Mouse (Mus musculus) layer of hippocampus, adult 11-12 months (tissue): ENCODE measurements around the gene Med13l.

Source experiments
- DNase-seq: peaks from one replicate; pipeline ENCODE4 v3.0.0; 2022; ENCODE audit warnings: low spot score

Med13l gene

GRCm38 (mm10) chr5:118556387-118556937 is 4.0 kb upstream of the Med13l start:
- DNase-seq = no peak

- DNase-seq = no peak
Observed at GRCm38 (mm10) chr5:118558841-118559240, 1.6 kb upstream of the Med13l start.

- DNase-seq = peak; percentile 82
Observed at GRCm38 (mm10) chr5:118559584-118560384, 695 bp upstream of the Med13l start.

GRCm38 (mm10) chr5:118561086-118561987 is 858 bp downstream of the Med13l start:
- DNase-seq = peak; percentile 49

GRCm38 (mm10) chr5:118562206-118562605 is 1.7 kb downstream of the Med13l start:
- DNase-seq = no peak

- no peak for DNase-seq
Observed at GRCm38 (mm10) chr5:118563590-118563989, 3.1 kb downstream of the Med13l start.

- DNase-seq = no peak
Observed at GRCm38 (mm10) chr5:118567395-118567794, 6.9 kb downstream of the Med13l start.

- DNase-seq = no peak
Observed at GRCm38 (mm10) chr5:118569017-118569416, 8.5 kb downstream of the Med13l start.

GRCm38 (mm10) chr5:118569606-118570580 is 9.4 kb downstream of the Med13l start:
- no peak for DNase-seq

GRCm38 (mm10) chr5:118571504-118571903 is 11.0 kb downstream of the Med13l start:
- DNase-seq = no peak

- no peak for DNase-seq
Observed at GRCm38 (mm10) chr5:118574236-118574635, 13.8 kb downstream of the Med13l start.

GRCm38 (mm10) chr5:118574997-118575396 is 14.5 kb downstream of the Med13l start:
- DNase-seq = no peak

- DNase-seq = no peak
Observed at GRCm38 (mm10) chr5:118575909-118576308, 15.4 kb downstream of the Med13l start.

GRCm38 (mm10) chr5:118576731-118577130 is 16.3 kb downstream of the Med13l start:
- DNase-seq = no peak

GRCm38 (mm10) chr5:118585355-118585754 is 24.9 kb downstream of the Med13l start:
- no peak for DNase-seq

GRCm38 (mm10) chr5:118586560-118586959 is 26.1 kb downstream of the Med13l start:
- no peak for DNase-seq

GRCm38 (mm10) chr5:118588381-118588925 is 28.0 kb downstream of the Med13l start:
- no peak for DNase-seq

GRCm38 (mm10) chr5:118589186-118589892 is 28.9 kb downstream of the Med13l start:
- no peak for DNase-seq

- DNase-seq = no peak
Observed at GRCm38 (mm10) chr5:118590868-118591267, 30.4 kb downstream of the Med13l start.

- DNase-seq = no peak
Observed at GRCm38 (mm10) chr5:118591826-118592499, 31.5 kb downstream of the Med13l start.
